Mouse (Mus musculus): ENCODE measurements around the gene Fgd5. TPM values are rescaled to one million over a fixed set of nuclear protein-coding genes. Genes with fewer than 3 reads are reported as not detected.
"Not testable (repeated sequence)": the region's sequence is repeated elsewhere in the genome, so short reads cannot be mapped to it uniquely, and the experiment has no call there.

The Fgd5 gene
- 4.9 and 5.0 TPM in 2 replicates for polyA plus RNA-seq (2012; rRNA removed)

- no peak for DNase-seq (ENCODE audit: extremely low spot score in 1 of 2, low spot score in 1 of 2)
Observed at GRCm38 (mm10) chr6:91978371-91979300, at the start of gene Fgd5. TSS of gene Fgd5 (plus strand) at chr6:91978878.

DNA sequence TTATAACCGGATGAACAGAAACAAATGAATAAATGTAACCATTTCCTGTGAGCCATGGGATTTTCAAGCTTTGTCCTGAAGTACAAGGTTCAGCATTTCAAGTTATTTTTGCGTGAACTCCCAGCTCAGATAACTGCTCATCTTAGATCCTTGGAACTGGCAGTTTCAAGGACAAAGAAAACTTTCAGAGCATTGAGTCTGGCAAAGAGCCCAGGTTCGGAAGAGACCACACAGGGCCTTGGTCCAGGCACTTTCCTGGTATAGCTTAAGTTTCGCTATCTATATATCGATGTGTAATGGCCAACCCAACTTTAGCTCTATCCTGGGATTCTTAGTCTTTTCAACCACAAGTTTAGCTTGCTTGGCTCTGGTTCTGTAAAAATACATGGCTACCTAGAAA, 47.4 kb upstream of the Fgd5 start:
- no peak for DNase-seq (ENCODE audit: extremely low spot score in 1 of 2, low spot score in 1 of 2)

DNA sequence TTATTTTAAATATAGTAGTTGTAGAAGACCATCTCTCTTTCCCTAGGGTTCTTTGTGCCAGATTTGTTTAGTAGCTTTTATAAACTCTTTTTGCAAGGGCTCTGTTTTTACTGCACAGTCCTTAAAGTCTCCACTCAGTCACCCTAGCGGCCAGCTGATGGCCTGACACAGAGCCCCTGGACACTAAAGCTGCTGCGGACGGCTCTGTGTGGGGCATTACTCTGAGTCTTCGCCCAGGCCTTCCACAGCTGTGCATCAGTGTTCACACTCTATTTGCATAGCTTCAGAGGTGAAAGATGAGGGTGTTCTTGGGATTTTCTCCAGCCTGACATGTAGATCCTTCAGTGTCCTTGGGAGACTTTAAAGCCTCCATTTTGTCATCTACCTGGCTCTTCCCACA, 40.2 kb upstream of the Fgd5 start:
- no peak for DNase-seq (ENCODE audit: extremely low spot score in 1 of 2, low spot score in 1 of 2)

DNA sequence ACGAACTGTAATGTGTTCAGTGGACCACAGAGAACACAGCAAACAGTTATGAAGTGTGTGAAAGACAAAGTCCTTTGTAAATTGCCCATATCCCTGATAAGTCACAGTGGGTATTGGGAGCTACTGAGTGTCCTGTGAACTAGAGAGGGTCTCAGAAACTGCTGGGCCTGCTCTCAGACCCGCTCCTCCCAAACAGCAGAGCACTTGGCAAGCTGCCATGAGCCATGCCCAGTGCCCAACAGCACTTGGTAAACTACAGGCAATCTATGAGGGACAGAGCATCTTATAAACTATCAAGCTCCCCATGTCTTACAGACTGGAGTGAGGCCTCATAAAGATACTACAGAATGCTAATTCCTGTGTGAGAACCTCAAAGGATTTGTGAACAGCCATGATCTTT, 30.3 kb upstream of the Fgd5 start:
- no peak for DNase-seq (ENCODE audit: extremely low spot score in 1 of 2, low spot score in 1 of 2)

GRCm38 (mm10) chr6:91958015-91958414, 20.7 kb upstream of the Fgd5 start:
- not testable (repeated sequence) for DNase-seq (ENCODE audit: extremely low spot score in 1 of 2, low spot score in 1 of 2)

- DNase-seq (ENCODE audit: extremely low spot score in 1 of 2, low spot score in 1 of 2), result no peak
Observed at GRCm38 (mm10) chr6:91960028-91960811, 18.5 kb upstream of the Fgd5 start.

DNA sequence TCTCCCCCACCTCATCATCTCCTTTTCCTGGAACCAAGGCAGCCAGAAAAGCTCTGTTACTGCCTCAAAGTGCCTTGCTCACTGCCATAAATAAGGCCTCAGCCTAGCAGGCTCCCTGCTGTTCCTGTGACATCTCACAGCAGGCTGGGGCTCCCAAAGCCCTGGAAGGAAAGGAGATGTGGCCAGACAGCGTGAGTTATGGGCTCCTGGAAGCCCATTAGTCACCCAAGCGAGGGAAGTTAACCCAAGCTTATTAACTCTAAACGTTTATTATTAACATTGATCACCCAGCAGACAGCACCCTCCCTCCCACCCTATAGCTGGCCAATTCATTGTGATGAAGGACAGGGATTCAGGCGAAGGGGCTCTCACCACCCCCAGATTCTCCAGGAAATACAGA, 15.2 kb upstream of the Fgd5 start:
- DNase-seq (ENCODE audit: extremely low spot score in 1 of 2, low spot score in 1 of 2), result no peak

DNA sequence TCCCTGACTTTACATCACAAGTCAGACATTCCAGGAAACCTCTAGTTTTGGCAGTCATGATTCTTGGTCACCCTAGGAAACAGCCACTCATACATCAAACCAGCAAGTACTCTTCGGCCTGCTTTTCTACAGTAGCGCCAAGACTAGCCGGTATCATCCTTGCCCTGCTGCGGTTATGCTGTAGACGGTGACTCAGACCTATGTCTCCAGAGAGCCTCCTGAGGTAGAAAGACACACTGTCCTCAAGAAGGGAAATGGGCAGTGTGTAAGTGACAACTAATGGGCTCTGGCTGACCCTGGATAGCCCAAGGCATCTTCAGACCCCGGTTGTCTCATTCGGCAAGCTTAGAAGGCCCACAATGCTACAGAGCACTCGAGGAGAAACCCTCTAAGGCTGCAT, 13.6 kb upstream of the Fgd5 start:
- no peak for DNase-seq (ENCODE audit: extremely low spot score in 1 of 2, low spot score in 1 of 2)

GRCm38 (mm10) chr6:91966006-91966405, 12.7 kb upstream of the Fgd5 start:
- DNase-seq (ENCODE audit: extremely low spot score in 1 of 2, low spot score in 1 of 2), result no peak

GRCm38 (mm10) chr6:91972201-91972646, 6.5 kb upstream of the Fgd5 start:
- no peak for DNase-seq (ENCODE audit: extremely low spot score in 1 of 2, low spot score in 1 of 2)

DNA sequence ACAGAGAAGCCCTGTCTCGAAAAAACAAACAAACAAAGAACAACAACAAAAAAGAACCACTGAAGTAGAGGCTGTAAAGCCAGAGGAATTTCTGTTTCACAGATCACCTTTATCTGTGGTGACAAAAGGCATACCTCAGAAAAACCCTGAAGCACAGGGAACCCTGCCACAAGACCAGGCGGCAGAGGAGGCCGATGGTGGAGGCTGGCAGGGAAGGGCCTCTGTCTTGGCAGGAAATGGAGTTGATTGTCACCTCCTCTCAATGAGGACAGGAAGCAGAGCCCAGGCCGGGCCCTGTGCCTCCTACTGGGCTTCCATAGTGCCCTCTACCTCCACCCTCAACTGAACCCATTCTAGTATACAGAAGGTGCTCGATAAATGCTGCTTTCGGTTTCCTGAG, 4.7 kb upstream of the Fgd5 start:
- no peak for DNase-seq (ENCODE audit: extremely low spot score in 1 of 2, low spot score in 1 of 2)

DNA sequence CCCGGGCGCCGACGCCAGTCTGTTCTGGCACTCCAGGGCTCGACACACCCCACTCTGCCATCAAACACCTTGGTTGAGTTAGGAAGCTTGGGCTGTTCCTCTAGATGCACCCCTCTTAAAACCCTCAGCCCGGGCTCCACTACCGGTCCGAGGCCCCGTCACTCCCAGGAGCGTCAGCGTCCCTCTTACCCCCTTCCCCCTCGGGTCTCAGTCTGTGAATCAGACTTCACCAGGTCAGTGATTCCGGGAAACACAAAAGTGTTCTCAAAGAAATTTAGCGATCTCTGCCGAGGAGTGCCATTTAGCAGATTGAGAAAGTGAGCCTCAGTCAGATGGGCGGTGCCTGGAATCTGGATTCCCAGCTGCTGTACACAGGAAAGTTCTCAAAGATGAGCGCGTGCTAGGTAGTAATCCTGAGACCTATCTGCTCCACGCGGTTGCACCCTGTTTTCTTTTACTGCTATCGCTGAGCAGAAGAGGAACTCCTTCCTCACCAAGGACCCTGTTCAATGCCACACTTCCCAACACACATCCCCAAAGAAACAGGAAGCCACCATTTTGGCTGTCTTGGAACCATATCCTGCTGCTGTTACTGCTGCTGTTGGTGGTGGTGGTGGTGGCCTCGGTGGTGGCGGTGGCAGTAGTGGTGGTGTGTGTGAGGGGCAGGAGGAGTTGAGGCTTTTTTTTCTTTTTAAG, 771 bp downstream of the Fgd5 start:
- DNase-seq (ENCODE audit: extremely low spot score in 1 of 2, low spot score in 1 of 2), result no peak

- DNase-seq (ENCODE audit: extremely low spot score in 1 of 2, low spot score in 1 of 2), result no peak
Observed at GRCm38 (mm10) chr6:91980011-91980410, 1.3 kb downstream of the Fgd5 start.

DNA sequence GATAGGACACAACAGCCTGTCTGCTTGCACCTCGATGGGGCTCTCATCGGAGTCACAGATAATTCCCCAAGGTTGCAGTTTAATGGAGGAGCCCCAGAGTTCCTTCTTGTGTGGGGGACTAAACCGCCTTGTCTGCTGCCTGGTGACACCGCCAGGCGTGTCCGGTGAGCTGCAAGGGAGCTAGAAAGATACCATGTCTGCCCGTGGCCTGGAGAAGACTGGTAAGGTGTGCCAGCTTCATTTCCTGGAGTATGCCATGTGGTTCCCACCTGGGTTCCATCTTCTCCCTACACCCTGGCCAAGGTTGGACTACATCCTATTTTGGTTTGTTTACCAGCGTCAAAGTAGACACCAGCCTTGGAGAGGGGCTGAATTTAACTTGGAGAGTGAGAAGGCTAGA, 11.4 kb downstream of the Fgd5 start:
- no peak for DNase-seq (ENCODE audit: extremely low spot score in 1 of 2, low spot score in 1 of 2)

DNA sequence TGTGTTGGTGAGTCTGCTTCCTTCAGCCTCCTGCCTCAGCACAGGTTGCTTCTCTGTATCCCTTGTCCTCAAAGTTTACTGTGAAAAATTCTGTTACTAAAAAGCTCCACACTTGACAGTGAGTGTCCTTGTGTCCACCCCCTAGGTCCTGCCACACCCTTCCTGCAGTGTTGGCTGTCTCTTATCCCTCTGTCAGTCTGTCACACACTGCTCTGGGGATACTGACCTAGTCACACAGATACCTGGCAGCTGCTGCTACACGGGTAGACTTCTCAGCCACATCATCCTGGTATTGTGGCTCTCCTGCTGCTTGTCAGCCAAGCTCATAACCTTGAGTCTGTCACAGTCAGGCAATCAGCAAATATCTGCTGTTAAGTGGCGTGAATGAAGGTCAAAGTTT, 14.1 kb downstream of the Fgd5 start:
- no peak for DNase-seq (ENCODE audit: extremely low spot score in 1 of 2, low spot score in 1 of 2)

DNA sequence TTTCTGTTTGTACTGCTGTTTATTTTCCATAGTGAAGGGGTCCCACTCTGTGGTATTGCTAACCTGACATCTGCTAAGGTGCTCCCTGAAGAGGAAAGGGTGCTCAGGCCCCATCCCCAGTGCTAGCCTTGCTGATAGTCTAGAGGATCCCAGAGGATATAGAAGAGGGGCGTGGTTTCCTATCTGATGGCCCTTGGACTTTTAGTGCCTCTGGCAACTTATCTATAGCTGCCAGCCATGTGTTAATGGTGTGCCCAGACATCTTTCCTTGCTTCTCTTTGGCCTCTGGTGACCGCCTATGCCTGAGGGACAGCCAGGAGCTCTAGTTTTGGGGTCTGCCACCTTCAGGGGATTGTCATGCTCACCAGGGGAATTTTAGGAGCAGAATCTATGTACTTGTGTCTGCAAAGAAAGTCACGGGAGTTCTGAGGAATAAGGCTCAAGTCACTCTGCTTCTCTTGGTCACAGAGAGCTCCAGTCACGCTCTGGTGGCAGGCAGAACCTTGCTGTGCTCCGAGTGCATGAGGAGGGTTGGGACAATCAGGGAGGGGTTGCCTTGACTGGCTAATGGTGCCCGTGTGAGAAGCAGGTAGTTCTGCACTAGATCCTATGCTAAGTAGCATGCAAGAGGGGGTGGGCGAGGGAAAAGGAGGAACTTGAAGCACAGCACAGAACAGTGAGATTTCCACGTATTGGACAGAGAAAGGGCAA, 15.3 kb downstream of the Fgd5 start:
- no peak for DNase-seq (ENCODE audit: extremely low spot score in 1 of 2, low spot score in 1 of 2)

GRCm38 (mm10) chr6:91996072-91996471, 17.4 kb downstream of the Fgd5 start:
- no peak for DNase-seq (ENCODE audit: extremely low spot score in 1 of 2, low spot score in 1 of 2)

- no peak for DNase-seq (ENCODE audit: extremely low spot score in 1 of 2, low spot score in 1 of 2)
Observed at GRCm38 (mm10) chr6:92002558-92003285, 24.0 kb downstream of the Fgd5 start.

GRCm38 (mm10) chr6:92003646-92004045, 25.0 kb downstream of the Fgd5 start:
- DNase-seq (ENCODE audit: extremely low spot score in 1 of 2, low spot score in 1 of 2), result no peak

Measured in frontal cortex, adult 2 months (tissue).